Mouse (Mus musculus) 3134 (cell line): ENCODE results near the gene Numb.

ENCODE experiments used
- DNase-seq: peaks from one replicate; pipeline ENCODE4 v3.0.0-alpha.2; 2011; ENCODE audit warnings: low spot score; ENCODE audit not compliant: insufficient read length; ENCODE audit errors: extremely low read depth

Numb gene

DNA sequence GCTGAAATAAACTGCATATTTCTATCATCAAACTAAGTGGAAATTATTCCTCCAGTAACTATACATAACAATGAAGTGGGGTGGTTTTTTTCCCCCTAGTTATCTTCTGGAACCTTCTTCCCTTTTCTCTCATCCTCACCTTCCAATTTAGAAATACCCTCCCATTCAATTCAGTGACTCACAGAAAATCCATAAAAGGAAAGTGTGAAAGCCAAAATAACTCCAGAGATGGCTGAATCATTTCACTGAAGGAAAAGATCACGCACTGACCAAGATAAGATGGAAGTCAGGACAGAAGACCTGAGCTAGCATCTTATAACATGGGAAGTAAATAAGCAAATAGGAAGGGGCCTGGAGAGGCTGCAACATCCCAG, 1.7 kb upstream of the Numb start:
- no peak for DNase-seq

DNA sequence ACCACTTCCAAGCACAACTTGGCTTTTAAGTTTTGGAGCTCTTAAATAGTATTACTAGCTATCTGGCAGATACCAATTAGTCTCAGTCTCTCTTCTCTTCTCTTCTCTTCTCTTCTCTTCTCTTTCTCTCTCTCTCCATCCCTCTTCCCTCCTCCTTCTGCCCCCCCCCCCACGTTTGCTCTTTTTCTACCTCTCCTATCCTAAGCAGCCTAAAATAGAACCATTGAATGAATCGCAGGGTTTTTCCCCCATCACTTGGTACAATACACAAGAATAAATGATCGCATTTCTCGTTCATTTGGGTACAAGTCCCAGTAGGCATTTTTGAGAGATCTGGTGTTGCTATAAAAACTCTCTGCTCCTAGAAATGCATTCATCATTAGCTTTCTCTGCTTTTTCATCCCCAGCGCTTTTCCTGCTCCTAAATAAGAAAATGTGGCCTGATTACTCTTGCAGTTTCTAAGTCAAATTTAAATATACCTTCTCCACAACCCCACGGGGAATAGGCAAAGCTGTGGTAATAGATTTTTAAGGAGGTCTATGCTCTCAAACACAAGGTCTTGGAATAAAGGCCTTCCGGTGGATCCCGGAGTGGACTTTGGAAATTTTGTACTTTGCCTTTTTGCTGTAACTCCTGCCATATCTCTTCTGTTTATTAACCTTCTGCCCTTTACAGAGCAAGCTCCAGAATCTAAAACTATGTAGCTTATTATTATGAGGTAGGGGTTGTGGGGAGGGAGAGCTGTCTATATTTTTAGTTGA, 1.2 kb upstream of the Numb start:
- DNase-seq, result no peak

DNA sequence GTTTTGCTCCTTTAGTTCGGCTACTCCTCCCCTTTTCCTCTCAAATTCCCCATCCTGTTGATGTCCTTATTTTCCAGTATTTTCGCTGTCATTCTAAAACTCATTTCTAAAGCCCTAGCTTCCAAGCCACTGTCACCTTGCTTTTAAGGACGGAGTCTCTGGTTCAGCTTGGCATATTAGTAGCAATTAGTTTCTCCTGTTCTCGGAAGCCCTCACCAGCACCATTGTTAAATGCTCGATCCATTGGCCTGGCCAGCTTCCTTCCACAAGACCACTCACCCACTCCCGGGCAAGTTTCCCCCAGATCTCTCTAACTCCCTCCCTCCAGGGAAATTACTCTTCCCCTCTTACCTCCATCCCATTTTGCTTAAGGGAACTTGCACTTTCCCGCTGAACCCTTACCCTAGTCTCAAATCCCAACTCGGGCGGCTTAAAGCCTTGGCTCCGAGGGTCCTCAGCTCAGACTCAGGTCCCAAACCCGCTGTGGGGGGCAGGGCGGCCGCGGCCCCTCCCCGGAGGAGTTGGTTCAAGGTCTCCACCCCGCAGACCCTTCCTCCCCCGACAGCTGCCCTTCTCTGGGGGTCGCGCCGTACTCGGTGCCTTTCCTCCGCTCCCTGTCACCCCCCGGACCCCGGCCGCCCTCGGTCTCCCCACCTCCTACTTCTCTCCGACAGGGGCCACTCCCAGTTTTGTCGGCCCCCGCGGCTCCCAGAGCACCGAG, 853 bp downstream of the Numb start:
- no peak for DNase-seq

DNA sequence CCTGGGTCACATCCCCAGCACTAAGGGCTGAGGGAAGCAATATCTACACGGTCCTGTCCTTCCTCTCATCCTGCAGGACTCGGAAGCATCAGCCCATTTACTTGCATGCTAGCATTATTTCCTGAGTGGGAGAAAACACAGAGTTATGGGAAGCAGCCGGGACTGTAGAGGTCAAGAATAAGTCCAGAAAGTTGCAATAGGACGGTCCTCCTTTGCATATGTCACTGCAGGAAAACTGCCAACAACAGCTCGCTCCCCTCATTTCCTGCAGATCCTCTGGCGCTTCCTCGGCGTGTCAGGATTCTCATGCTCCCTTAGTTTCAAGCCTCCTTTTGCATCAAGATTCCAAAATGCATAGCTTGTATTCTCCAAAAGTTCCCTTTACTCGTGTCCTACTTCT, 4.8 kb downstream of the Numb start:
- no peak for DNase-seq

DNA sequence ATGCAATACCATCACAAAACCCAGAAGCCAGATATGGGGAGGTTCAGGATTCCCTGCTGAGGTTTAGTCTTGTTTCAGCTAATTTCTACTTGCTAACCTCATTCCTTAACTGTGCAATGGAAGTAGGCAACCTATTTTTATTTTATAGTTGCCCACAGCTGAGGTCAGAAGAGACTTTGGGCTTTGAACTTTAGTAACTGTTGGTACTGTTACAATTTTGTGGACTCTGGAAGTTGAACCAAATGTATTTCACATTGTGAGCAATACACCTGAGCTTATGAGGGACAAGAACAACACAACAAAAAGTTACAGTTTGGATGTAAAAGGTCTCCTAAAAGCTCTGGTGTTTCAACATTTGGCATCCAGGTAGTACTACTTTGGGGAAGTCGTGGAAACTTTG, 6.9 kb downstream of the Numb start:
- DNase-seq, result no peak

DNA sequence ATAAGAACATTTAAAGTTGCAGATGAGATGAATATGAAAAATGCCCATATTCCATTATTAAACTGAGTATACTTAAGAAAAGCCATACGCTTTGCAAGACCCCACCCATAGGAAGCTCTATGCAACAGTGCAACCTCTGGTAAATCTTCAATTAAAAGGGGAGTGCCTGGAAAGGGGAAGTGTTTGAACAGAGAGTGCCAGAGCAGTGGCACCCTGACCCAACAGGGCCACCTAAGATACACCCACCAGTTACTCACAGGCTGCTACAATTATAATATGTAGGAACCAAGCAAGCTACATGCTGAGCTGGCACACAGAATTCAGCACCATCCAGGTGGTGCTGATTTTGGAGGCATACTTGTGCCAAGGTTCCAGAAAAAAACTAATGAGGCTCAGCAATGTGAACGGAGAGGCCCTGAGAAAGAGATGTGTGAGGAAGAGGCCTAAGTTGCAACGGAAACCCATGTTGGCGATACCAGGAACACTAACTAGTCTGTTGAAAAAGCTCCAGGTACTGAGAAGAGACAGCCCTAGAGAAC, 7.5 kb downstream of the Numb start:
- DNase-seq, result no peak

DNA sequence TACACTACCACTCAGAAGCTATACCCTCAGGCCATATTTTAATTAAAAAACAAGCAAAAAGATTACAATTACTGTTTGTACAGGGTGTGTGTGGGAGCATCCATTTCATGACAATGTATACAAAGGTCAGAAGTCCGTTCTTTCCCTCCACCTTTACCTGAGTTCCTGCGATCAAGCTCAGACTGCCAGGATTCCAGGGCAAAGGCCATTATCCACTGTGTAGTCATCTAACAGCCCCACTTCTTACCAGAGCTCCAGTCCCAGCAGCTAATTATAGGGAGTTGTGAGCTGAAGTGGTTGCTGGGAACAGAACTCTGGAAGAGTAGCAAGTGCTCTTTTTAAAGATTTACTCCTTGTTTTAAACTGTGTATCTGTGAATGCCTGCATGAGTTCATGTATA, 11.3 kb downstream of the Numb start:
- no peak for DNase-seq

DNA sequence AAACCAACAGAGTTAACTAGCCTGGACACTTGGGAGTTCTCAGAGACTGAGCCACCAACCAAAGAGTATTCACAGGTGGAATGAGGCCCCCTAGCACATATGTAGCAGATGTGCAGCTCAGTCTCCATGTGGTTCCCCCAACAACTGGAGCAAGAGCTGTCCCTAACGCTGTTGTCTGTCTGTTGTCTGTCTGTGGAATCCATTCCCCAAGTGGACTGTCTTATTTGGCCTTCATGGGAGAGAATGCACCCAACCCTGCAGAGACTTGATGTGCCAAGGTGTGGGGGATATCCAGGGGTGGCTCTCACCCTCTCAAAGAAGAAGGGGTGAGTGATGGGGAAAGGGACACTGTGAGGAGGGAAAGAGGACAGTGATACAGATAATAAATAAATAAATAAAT, 28.8 kb downstream of the Numb start:
- DNase-seq, result no peak

DNA sequence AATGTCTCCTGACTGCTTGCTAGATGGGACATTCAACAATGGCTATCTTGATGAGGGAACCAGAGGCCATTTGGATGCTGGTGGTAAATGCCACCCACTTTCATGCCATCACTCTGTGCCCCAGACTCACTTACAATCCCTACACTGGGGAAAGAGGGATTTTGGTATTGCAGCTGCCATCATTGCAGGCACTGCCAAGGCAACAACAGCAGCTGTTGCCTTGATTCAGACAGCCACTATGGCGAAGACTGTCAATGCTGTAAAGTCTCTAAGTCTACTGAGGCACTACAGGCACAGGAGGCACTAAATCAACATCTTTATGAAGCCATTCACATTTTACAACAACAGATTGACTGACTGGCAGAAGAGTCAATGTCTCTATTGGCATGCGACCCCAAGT, 30.5 kb downstream of the Numb start:
- DNase-seq, result no peak

DNA sequence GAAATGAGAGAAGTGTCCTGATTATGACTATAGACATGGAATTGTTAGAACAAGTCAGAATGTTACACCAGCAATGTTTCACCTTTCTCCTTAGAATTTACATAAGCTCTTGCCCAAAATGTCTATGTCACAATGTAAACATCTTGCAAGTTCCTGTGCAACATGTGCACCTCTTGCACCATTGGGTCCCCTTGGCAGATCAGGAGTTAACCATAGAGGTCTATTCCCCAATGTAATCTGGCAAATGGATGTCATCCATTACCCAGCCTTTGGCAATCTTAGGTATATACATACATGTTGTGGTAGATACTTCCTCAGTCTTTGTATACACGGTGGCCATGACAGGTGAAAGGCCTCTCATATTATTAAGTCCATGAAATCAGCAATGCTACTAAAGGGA, 32.6 kb downstream of the Numb start:
- DNase-seq, result no peak

DNA sequence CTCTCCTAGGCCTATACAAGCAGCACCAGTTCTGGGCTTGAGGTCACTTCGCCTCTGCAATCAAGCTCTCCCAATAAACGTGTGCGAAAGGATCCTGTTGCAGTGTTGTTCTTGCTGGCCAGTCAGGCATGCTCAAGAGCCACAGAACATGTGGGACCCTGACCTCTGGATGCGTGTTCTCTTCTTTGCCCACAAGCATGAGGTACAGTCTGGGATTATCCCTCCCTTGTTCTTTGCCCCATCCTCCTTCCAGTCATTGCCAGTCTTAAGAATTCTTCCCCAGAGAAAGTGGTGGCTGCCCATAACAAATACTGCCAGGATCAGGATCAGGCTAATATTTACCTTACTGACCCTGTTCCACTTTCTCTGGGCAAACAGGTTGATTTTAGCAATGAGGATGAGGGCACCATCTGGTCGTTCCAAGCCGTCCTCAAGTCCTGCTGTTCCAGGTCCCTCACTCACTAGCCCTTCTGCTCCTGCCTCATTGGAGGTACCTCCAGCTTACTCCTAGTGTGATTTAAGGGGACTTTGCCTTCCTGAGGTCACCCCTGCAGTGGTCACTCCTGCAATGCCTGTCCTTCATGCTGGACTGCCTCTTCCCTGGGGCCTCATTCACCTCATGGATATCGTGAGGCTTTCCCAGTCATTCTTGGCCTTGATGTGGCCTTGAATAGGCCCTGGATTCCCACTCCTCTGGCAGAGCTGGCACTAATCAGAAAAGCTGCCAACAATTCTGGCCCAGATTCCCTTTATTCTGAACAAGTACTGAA, 36.0 kb downstream of the Numb start:
- no peak for DNase-seq

DNA sequence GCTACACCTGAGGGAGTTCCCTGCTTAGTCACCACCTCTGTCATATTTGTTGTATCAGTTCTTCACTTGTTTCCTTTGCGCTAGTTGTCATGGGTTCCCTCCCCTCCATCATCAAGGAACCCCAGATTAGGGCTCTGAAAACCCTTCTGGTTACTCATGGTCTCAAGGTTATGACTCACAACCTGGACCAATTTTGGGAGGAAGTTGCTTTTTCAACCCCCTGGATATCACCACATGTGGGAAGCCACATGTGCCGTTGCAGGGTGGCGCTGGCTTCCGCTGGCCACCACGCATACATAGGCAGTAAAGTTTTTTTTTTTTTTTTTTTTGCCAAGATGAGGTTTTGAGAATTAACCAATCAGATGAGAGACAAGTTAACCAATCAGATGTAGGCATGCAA, 36.7 kb downstream of the Numb start:
- peak; percentile 15 for DNase-seq

DNA sequence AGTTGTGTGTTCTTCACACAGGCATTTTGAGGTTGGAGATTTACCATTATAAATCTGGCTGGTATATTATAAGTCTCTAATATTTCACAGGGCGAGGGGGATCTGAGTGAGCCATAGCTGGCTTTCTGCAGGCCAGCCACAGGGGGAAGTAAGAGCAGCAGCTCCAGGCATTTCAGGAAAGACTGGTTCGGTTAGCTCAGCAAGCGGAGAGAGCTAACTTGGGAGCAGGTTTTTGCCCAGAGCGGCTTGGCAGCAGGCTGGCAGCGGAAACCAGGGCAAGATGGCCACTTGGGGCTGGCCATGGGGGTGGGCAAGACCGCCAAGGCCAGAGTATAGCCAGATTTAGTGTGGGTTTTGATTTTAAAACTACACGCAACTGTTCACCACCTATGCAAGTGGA, 39.2 kb downstream of the Numb start:
- no peak for DNase-seq

DNA sequence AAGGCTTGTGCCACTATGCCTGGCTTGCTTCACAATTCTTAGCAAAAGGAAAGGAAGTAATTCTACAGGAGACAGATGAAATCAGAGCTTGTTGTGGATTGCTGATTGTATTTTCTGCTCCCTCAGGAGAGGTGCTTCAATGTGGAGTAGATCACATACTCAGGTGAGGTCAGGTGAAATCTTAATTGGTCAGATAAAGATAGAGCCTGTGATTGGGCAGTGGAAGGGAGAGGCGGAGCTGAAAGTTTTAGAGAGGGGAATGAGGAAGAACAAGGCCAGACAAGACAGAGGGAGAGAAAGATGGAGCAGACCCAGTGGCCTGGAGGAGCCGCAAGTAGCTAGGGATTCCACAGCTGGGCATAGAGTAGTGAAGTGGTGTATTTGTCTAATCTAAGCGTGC, 39.6 kb downstream of the Numb start:
- no peak for DNase-seq

DNA sequence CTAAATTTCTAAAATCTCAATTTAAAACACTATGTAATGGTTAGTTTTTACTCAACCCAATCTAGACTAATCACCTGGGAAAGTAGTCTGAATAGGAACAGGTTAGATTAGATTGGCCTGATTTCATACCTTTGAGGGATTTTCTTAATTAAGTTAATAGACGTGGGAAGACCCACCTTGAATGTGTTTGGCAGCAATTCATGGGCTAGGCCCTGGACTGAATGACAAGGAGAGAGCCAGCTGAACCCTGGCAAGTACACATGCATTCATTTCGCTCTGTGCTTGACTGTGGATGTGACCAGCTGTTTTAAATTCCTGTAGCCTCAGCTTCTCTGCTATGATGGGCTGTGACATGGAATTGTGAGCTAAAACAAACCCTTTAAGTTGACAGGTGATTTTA, 40.8 kb downstream of the Numb start:
- DNase-seq, result no peak

DNA sequence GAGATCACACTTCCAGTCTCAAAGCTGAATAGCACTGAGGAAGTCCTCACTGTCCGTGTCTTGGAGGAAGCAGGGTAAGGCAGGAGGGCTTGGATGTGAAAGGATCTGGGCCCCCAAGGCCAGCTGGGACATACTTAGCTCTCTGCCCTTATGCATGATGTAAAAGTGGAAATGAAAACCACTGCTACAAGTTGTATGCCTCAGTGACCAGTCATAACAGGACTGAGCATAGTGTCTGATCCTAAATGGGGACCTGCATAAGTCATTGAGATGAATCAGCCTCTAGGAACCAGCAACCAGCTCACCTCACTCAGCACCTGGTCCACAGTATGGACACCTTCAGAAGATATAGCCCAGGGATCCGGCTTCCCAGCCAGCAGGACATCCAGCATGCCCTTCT, 46.6 kb downstream of the Numb start:
- DNase-seq, result no peak

DNA sequence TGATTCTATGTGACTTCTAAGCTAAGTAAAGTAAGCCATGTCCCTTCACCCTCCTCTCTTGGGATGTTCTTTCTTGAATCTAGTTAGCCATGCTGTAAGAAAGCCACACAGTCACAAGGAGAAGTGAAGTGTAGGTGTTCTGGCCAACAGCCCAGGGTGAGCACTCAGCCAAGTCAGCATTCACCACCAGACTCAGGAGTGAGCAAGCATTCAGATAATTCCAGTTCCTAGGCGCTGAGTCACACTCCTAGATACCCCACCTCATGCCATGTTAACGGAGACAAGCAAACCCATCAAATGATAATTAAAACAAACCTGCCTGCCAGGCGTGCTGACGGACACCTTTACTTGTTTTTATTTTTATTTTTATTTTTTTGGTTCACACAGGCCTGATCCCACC, 47.1 kb downstream of the Numb start:
- DNase-seq, result peak; percentile 70

DNA sequence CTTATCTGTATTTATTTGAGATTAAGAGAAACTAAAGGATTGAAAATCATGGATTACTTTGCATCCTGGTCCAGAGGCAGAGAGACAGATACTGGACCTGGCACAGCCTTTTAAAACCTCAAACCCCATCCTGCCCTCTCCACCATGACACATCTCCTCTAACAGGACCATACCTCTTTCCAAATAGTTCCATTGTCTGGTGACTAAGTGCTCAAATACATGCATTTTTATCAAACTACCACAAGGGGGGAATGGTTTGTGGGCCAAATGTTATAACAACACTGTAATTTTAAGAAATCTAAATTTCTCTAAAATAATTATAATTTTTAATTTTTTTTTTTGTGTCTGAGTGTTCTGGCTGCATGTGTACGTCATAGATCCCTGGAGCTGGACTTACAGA, 57.2 kb downstream of the Numb start:
- DNase-seq, result peak; percentile 25

DNA sequence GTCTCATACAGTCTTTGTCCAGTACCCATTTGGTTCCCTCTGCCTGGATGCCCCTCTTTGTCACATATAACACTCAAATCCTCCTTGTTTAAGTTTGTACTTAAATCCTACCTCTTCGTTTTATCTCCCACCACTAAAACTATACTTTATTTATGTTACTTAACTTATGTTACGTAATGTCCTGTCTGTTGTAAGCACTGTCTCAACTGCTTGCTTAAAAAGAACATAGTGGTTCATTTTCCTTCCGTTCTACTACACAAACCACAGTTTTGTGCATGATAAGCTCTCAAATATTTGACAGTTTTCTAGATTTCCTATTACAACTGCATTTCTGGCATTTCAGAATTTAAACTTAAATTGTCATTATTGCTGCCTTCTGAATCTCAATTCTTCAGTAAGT, 59.9 kb downstream of the Numb start:
- DNase-seq, result no peak

DNA sequence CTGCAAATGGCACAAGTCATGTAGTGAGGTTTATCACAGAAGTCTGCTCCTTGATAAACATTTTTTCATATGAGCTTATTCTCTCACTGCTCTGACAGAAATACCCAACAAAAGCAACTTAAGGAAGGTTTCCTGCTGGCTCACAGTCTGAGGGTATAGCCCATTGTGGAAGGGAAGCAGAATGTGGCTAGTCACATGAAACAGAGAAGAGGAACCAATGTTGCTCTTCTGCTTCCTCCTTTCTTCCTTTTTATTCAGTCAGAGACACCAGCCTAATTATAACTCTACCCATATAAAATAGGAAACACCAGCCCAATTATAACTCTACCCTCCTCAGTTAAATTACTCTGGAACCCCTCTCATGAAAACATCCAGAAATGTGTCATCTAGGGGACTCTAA, 61.0 kb downstream of the Numb start:
- DNase-seq, result no peak

DNA sequence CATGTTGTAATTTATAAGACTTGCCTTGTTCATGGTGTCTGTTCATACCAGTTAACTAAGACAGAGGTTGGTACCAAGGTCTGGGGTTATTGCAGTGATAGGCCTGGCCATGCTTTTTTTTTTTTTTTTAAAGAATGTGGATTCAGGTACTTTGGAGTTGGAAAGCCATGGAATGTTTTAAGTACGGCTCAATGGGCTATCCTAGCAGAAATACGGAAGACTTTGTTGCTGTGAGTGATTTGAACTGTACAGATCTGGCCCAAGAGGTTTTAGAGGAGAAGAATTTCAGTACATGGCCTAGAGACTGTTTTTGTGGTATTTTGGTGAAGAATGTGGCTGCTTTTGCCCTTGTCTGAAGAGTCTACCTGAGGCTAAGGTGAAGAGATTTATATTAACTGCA, 63.7 kb downstream of the Numb start:
- DNase-seq, result no peak

DNA sequence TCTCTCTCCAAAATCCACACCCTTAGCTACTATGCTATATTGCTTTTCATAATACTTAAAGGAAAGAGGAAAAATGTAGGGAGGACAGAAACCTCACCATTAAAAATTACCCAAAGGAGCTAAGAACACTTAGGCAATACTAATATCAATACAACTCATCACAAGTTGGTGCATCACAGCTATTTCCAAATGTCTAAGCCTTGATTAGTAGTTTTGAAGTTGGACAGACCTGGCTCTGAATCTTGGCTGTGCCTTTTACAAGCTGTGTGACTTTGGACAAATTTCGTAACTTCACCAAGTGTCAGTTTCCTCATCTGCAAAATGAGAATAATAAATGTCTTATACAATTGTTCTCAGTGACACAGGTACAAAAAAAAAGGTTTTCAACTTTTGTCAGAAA, 66.5 kb downstream of the Numb start:
- DNase-seq, result no peak
